Mouse (Mus musculus) layer of hippocampus, adult 18-20 months (tissue): ENCODE data around the gene Cyp4a12a. TPM values are rescaled to one million over a fixed set of nuclear protein-coding genes. Genes with fewer than 3 reads are reported as not detected.
A peak's percentile ranks its signal among the peaks of the same experiment; 100 is the strongest.
"Not testable (repeated sequence)": the region's sequence is repeated elsewhere in the genome, so short reads cannot be mapped to it uniquely, and the experiment has no call there.

Experiments used
- DNase-seq, 2 experiments: peaks; one replicate each; pipeline ENCODE4 v3.0.0; 2022; ENCODE audit warnings: low spot score in 2 of 2
- long read RNA-seq: library from polyadenylated mRNA; stranded (forward); transcript quantifications from one replicate; pipeline ENCODE4 v2.0.0, GENCODE M21; 2021
- total RNA-seq, 2 experiments: library from RNA; stranded (reverse); gene quantifications; 2 replicates each; pipeline ENCODE4 v1.2.3; 2021

The Cyp4a12a gene
- total RNA-seq: not detected
- long read RNA-seq: 0 reads

- not testable (repeated sequence) for DNase-seq
Observed at GRCm38 (mm10) chr4:115298746-115299145, at the start of gene Cyp4a12a. TSS of gene Cyp4a12a (plus strand) at chr4:115299046.

- DNase-seq: not testable (repeated sequence)
Observed at GRCm38 (mm10) chr4:115264687-115265569, 33.9 kb upstream of the Cyp4a12a start.

- not testable (repeated sequence) for DNase-seq
Observed at GRCm38 (mm10) chr4:115278215-115278982, 20.4 kb upstream of the Cyp4a12a start.

GRCm38 (mm10) chr4:115280342-115280741 lies 18.5 kb upstream of the Cyp4a12a start:
- DNase-seq: no peak

GRCm38 (mm10) chr4:115280779-115281178 lies 18.1 kb upstream of the Cyp4a12a start:
- not testable (repeated sequence) for DNase-seq

- DNase-seq: peak in 1 of 2 experiments; percentile 1
Observed at GRCm38 (mm10) chr4:115281231-115281767, 17.5 kb upstream of the Cyp4a12a start.

GRCm38 (mm10) chr4:115325722-115326121 lies 26.9 kb downstream of the Cyp4a12a start:
- DNase-seq: not testable (repeated sequence)

- not testable (repeated sequence) for DNase-seq
Observed at GRCm38 (mm10) chr4:115365624-115366023, 66.8 kb downstream of the Cyp4a12a start.

- peak in 1 of 2 experiments; percentile 1 for DNase-seq
Observed at GRCm38 (mm10) chr4:115368067-115368466, 69.2 kb downstream of the Cyp4a12a start.

Other genes with a start within 250 kb of the Cyp4a12a start
- gene Tal1, start 242.6 kb upstream of the Cyp4a12a start, total RNA-seq: 1 to 10 TPM in 1 of 2 experiments, under 1 TPM in 1; 0.84 to 1.3 TPM
- under 1 TPM; 0.41 to 0.67 TPM for gene Pdzk1ip1, start 210.3 kb upstream of the Cyp4a12a start, total RNA-seq
- gene Cyp4x1, start 164.8 kb upstream of the Cyp4a12a start, total RNA-seq: 1 to 10 TPM; 6.7 to 7.5 TPM
- gene Cyp4a29, start 57.0 kb upstream of the Cyp4a12a start, total RNA-seq: not detected
- not detected for gene Cyp4a12b, start 112.6 kb downstream of the Cyp4a12a start, total RNA-seq
- not detected for gene Cyp4a30b, start 153.6 kb downstream of the Cyp4a12a start, total RNA-seq
- not detected for gene Cyp4a14, start 197.1 kb downstream of the Cyp4a12a start, total RNA-seq
- not detected for gene Cyp4a10, start 219.2 kb downstream of the Cyp4a12a start, total RNA-seq